8 mouse cellular contexts compared by ENCODE assay signal in the genomic region with DNA sequence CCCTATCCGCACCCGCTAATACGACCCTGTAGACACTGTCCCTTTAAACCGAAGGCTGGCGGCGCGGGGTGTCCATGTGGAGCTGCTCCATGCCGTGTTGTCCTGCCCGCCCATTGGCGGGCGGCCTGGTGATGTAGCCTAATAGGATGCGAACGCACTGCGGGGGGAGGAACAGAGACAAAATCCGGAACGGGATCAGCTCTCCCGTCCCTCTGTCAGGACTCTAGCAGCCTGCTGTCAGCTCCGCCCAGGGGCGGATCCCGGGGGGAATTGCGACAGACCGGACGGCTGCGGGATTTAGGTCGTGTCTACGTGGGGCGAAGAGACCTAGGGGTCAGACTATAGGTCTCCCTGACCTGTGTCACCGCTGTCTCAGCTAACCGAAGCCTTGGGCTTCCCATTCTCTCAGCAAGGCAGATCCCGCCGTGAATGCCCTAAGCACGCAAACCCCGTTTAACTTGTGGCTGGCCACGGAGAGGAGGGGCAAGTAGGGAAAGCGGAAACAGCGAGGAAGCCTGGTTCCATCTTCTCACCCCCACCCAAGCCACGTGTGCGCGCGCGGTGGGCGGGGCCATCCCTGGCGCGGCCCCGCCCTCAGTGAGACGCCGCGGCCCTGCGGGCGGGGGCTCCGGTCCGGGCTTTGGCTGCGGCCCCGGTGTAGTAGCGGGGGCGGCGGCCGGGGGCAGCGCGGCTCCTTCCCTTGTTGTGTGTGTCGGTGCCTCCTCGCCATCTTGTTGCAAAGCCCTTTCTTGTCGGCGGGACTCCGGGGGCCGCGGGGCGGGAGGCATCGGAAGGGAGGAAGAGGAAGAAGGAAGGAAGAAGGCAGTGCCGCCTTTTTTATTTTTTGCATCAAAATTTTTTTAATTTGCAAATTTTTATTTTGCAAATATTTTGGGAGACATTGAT. TPM values are rescaled to one million over a fixed set of nuclear protein-coding genes. Genes with fewer than 3 reads are reported as not detected.
DNase-seq lines count a peak whose midpoint lies in the region; ATAC-seq lines count a peak whose summit lies in the region.

A gene (plus strand): TSS at position 665 of the 906 bp plus-strand sequence.

- H3K27me3 ChIP-seq in hindbrain, embryonic 11.5 days (ENCODE audit: control insufficient read depth, insufficient read depth, low read length) = no peaks in the 10 kb centered on the region

- peaks cover 13% of the 10 kb centered on the region for H3K4me1 ChIP-seq in hindbrain, embryonic 11.5 days (replicated peaks; ENCODE audit: control insufficient read depth, insufficient read depth, low read length)

- peak; percentile 93 for ATAC-seq in hindbrain, embryonic 11.5 days (ENCODE audit: low FRiP score)

- peak within 1 kb of the TSS; percentile 74 for H3K4me3 ChIP-seq in hindbrain, embryonic 11.5 days (ENCODE audit: low read depth, low read length)

- H3K9me3 ChIP-seq in hindbrain, embryonic 11.5 days (ENCODE audit: control insufficient read depth, low read length) = no peaks in the 10 kb centered on the region

- under 1% methylated on average over 69 of the region's 70 CpGs for WGBS in hindbrain, embryonic 11.5 days

- H3K36me3 ChIP-seq in hindbrain, embryonic 11.5 days (ENCODE audit: control insufficient read depth, insufficient read depth, low read length) = no peaks in the 10 kb centered on the region

- peak; percentile 100 for DNase-seq in Muller cell, postnatal 12 days (ENCODE audit: inconsistent ontology term)
- DNase-seq in cerebellum, adult 9-11 months = peak; percentile 100
- peak; percentile 99 for DNase-seq in frontal cortex, adult 2 months (ENCODE audit: extremely low spot score in 1 of 2, low spot score in 1 of 2)
- DNase-seq in hindbrain, embryonic 11.5 days (ENCODE audit: low spot score) = peak; percentile 97
- peak; percentile 97 for DNase-seq in layer of hippocampus, postnatal 10 days (ENCODE audit: low spot score in 2 of 2)
- DNase-seq in lung, postnatal 10 days = peak; percentile 100
- peak; percentile 98 for DNase-seq in ovary, postnatal 36 days (ENCODE audit: low spot score)
- peak; percentile 91 for DNase-seq in thymus, postnatal 25 days

- H3K4me2 ChIP-seq in hindbrain, embryonic 11.5 days (replicated peaks; ENCODE audit: low read depth, low read length) = peak within 1 kb of the TSS; percentile 58

- H3K9ac ChIP-seq in hindbrain, embryonic 11.5 days (ENCODE audit: low read depth, low read length) = peak within 1 kb of the TSS; percentile 72

- H3K27ac ChIP-seq in hindbrain, embryonic 11.5 days (ENCODE audit: low read depth, low read length) = peak within 1 kb of the TSS; percentile 89

RNA-seq across cellular contexts. Expression of the gene that starts here (rescaled TPM):
- 18.2 and 20.8 TPM in 2 replicates for polyA plus RNA-seq in frontal cortex, adult 2 months (2012; rRNA removed)
- 4.8 and 5.0 TPM in 2 replicates for polyA plus RNA-seq in hindbrain, embryonic 11.5 days (2014; fragmentation: Nextera tagmentation; extraction: Ambion mirVana)
- 10 to 100 TPM; 31.9 to 34.6 TPM for total RNA-seq in layer of hippocampus, postnatal 10 days (2021)

Comparison
In these comparisons a context has a peak if more than half of its experiments do, and no peak if none do; other contexts are left out.
1. Peak in every context shown above with its lines: DNase-seq, ATAC-seq, H3K4me3 ChIP-seq and H3K27ac ChIP-seq.